Mouse (Mus musculus) myocyte (in vitro differentiated cells): ENCODE measurements around the gene Znrf2. TPM values are rescaled to one million over a fixed set of nuclear protein-coding genes. Genes with fewer than 3 reads are reported as not detected.

Source experiments
- H3K27me3 ChIP-seq: one replicate; pipeline ENCODE4 v1.6.1; 2011; ENCODE audit not compliant: control insufficient read depth, insufficient read depth, insufficient read length
- H3K36me3 ChIP-seq: one replicate; pipeline ENCODE4 v1.6.1; 2011; ENCODE audit not compliant: control insufficient read depth, insufficient read depth
- H3K4me2 ChIP-seq: one replicate; pipeline ENCODE4 v1.6.1; 2011; ENCODE audit warnings: low read depth, control low read depth
- H3K4me3 ChIP-seq: one replicate; pipeline ENCODE4 v1.5.1; 2011; ENCODE audit warnings: mild to moderate bottlenecking, control low read depth, moderate library complexity
- H3K79me2 ChIP-seq: one replicate; pipeline ENCODE4 v1.6.1; 2011; ENCODE audit not compliant: control insufficient read depth, insufficient read depth
- H3ac ChIP-seq: one replicate; pipeline ENCODE4 v1.6.1; 2011; ENCODE audit not compliant: control insufficient read depth, insufficient read length
- CEBPB ChIP-seq: IDR thresholded peaks from 2 replicates; pipeline ENCODE4 v1.6.1; 2011; ENCODE audit warnings: mild to moderate bottlenecking, moderate library complexity; ENCODE audit not compliant: poor library complexity, insufficient read depth, severe bottlenecking
- E2F4 ChIP-seq: IDR thresholded peaks from one replicate; pipeline ENCODE4 v1.6.1; 2011; ENCODE audit warnings: mild to moderate bottlenecking, control low read depth, moderate library complexity; ENCODE audit not compliant: insufficient read depth
- MAX ChIP-seq: IDR thresholded peaks from one replicate; pipeline ENCODE4 v1.6.1; 2011; ENCODE audit warnings: low read depth, mild to moderate bottlenecking, control low read depth
- MYOD1 ChIP-seq, 3 experiments: IDR thresholded peaks; one replicate each; pipeline ENCODE4 v1.6.1; 2011; ENCODE audit warnings: control low read depth in 2 of 3, low read depth in 2 of 3, mild to moderate bottlenecking in 2 of 3, moderate library complexity in 1 of 3; ENCODE audit not compliant: insufficient read length in 2 of 3, control insufficient read depth in 1 of 3
- MYOG ChIP-seq, 3 experiments: IDR thresholded peaks; one replicate each; pipeline ENCODE4 v1.6.1; 2011; ENCODE audit warnings: control low read depth in 2 of 3, low read depth in 2 of 3, mild to moderate bottlenecking in 2 of 3; ENCODE audit not compliant: insufficient read length in 2 of 3, control insufficient read depth in 1 of 3, insufficient read depth in 1 of 3
- POLR2A ChIP-seq: IDR thresholded peaks from one replicate; pipeline ENCODE4 v1.6.1; 2011; ENCODE audit warnings: low read depth, mild to moderate bottlenecking, control low read depth, moderate library complexity; ENCODE audit not compliant: insufficient read length
- POLR2AphosphoS2 ChIP-seq: IDR thresholded peaks from one replicate; pipeline ENCODE4 v1.6.1; 2011; ENCODE audit warnings: low read depth, control low read depth; ENCODE audit not compliant: insufficient read length
- REST ChIP-seq: IDR thresholded peaks from one replicate; pipeline ENCODE4 v1.6.1; 2011; ENCODE audit warnings: mild to moderate bottlenecking, control low read depth, moderate library complexity; ENCODE audit not compliant: insufficient read depth, insufficient read length
- SRF ChIP-seq: IDR thresholded peaks from one replicate; pipeline ENCODE4 v1.6.1; 2011; ENCODE audit warnings: low read depth; ENCODE audit not compliant: control insufficient read depth, insufficient read length
- TCF12 ChIP-seq: IDR thresholded peaks from one replicate; pipeline ENCODE4 v1.6.1; 2011; ENCODE audit warnings: mild to moderate bottlenecking, control low read depth; ENCODE audit not compliant: poor library complexity, insufficient read depth, severe bottlenecking
- TCF3 ChIP-seq: IDR thresholded peaks from one replicate; pipeline ENCODE4 v1.6.1; 2011; ENCODE audit warnings: low read depth, control low read depth; ENCODE audit not compliant: insufficient read length
- USF1 ChIP-seq: IDR thresholded peaks from one replicate; pipeline ENCODE4 v1.6.1; 2011; ENCODE audit warnings: low read depth, mild to moderate bottlenecking, control low read depth, moderate library complexity
- polyA plus RNA-seq: library from polyadenylated mRNA; unstranded; fragments of >200 nt; fragmentation: generic; extraction: Trizol; gene quantifications from one replicate; pipeline ENCODE4 v1.2.1, GENCODE M21; 2012; ENCODE audit warnings: missing spikeins

Gene Znrf2
- polyA plus RNA-seq, 1 experiment = 5.7 TPM

GRCm38 (mm10) chr6:54933216-54933615 lies 116.5 kb downstream of the Znrf2 start:
- Histone ChIP-seq H3K4me3 (no peak overlapping the region), H3K4me2 (no peak overlapping the region), H3K79me2 (no peaks in the 10 kb centered on the region), H3ac (no peak overlapping the region), H3K36me3 (no peaks in the 10 kb centered on the region), H3K27me3 (no peaks in the 10 kb centered on the region)
- TF ChIP-seq E2F4 (no peak), POLR2A (no peak), MYOD1 (IDR thresholded peaks at IDR 0.05; ENCODE audit: control insufficient read depth in 1 of 3, insufficient read length in 2 of 3, low read depth in 2 of 3) (no peak), USF1 (no peak)

DNA sequence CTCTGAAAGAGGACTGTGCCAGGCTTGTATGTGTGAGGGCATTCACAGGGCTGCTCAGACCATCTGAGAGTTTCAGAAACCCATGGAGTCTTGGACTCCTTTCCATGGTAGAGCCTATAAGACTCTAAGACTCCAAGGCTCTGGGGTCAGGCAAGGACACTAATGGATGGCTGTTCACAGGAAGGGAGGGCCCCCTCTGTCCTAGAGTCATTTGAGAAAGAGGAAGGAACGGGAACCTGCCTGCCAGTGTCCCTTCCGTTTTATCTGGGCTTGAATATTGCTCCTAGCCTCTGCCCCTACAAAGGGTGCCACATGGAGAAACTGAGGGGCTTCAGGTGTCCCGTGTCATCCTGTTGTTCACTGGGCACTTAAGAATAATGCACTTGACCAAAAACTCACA lies 117.2 kb downstream of the Znrf2 start:
- Histone ChIP-seq H3K4me2 (no peak overlapping the region), H3K79me2 (no peaks in the 10 kb centered on the region), H3K4me3 (no peak overlapping the region), H3K27me3 (no peaks in the 10 kb centered on the region), H3ac (no peak overlapping the region), H3K36me3 (no peaks in the 10 kb centered on the region)
- TF ChIP-seq MYOD1 (IDR thresholded peaks at IDR 0.05; ENCODE audit: control insufficient read depth in 1 of 3, insufficient read length in 2 of 3, low read depth in 2 of 3) (no peak), MYOG (IDR thresholded peaks at IDR 0.05; ENCODE audit: control insufficient read depth in 1 of 3, insufficient read depth in 1 of 3, insufficient read length in 2 of 3, low read depth in 2 of 3) (no peak), USF1 (no peak), CEBPB (no peak), MAX (no peak), TCF3 (no peak), E2F4 (no peak), REST (no peak), POLR2A (no peak), TCF12 (no peak), SRF (no peak), POLR2AphosphoS2 (no peak)

DNA sequence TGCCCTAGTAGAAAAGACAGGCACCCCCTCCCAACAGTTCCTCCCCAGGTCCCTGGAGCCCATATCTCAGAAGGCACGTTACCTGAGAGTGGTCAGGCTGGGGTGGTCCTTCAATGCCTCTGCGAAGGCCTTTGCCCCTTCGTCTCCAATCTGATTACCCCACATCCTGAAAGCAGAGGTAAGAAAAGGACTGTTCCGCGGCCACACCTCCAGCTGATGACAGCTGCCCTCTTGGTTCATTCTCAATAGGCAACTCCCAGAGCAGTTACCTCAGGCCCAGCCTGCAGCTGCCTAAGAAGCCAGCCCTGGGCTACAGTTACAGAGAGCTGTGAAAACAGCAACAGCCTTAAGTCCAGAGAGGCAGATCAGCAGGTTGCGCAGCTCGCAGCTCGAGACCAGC lies 117.6 kb downstream of the Znrf2 start:
- H3K4me3 ChIP-seq = no peak overlapping the region
- TF ChIP-seq REST (no peak), POLR2AphosphoS2 (no peak), MYOD1 (IDR thresholded peaks at IDR 0.05; ENCODE audit: control insufficient read depth in 1 of 3, insufficient read length in 2 of 3, low read depth in 2 of 3) (no peak)
- no peaks in the 10 kb centered on the region for H3K79me2 ChIP-seq
- no peak overlapping the region for H3ac ChIP-seq
- H3K36me3 ChIP-seq = no peaks in the 10 kb centered on the region
- no peaks in the 10 kb centered on the region for H3K27me3 ChIP-seq
- no peak overlapping the region for H3K4me2 ChIP-seq

GRCm38 (mm10) chr6:54934930-54935329 lies 118.2 kb downstream of the Znrf2 start:
- no peaks in the 10 kb centered on the region for H3K36me3 ChIP-seq

DNA sequence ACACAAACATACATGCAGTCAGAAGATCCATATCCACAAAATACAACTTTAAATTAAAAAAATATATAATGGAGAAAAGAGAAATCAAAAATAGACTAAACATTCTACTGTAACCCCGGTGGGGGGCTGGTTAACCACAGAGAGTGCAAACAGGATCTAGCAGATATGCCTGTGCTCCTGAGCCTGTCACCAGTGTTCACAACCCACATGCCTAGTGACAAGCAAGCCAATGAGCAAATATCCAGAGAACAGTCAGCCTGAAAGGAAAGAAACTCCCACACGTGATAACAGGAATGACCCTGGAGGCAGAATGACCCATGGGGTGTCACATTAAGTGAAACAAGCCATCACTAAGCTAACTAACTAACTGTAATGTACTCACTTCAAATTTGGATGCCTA lies 119.8 kb downstream of the Znrf2 start:
- Histone ChIP-seq H3K36me3 (no peaks in the 10 kb centered on the region), H3K4me3 (no peak overlapping the region), H3K4me2 (no peak overlapping the region), H3K79me2 (no peaks in the 10 kb centered on the region), H3K27me3 (no peaks in the 10 kb centered on the region), H3ac (no peak overlapping the region)
- TF ChIP-seq USF1 (no peak), SRF (no peak), POLR2AphosphoS2 (no peak), TCF12 (no peak), REST (no peak), MYOD1 (IDR thresholded peaks at IDR 0.05; ENCODE audit: control insufficient read depth in 1 of 3, insufficient read length in 2 of 3, low read depth in 2 of 3) (no peak), POLR2A (no peak), E2F4 (no peak), MYOG (IDR thresholded peaks at IDR 0.05; ENCODE audit: control insufficient read depth in 1 of 3, insufficient read depth in 1 of 3, insufficient read length in 2 of 3, low read depth in 2 of 3) (no peak), CEBPB (no peak), TCF3 (no peak)

More at GRCm38 (mm10) chr6:54934930-54935329, 118.2 kb downstream of the Znrf2 start:
- Histone ChIP-seq H3ac (no peak overlapping the region), H3K27me3 (no peaks in the 10 kb centered on the region), H3K79me2 (no peaks in the 10 kb centered on the region), H3K4me3 (no peak overlapping the region), H3K4me2 (no peak overlapping the region)
- TF ChIP-seq TCF3 (no peak), POLR2AphosphoS2 (no peak)

GRCm38 (mm10) chr6:54939631-54940030 lies 122.9 kb downstream of the Znrf2 start:
- Histone ChIP-seq H3K4me3 (no peak overlapping the region), H3K27me3 (no peaks in the 10 kb centered on the region), H3ac (no peak overlapping the region), H3K36me3 (no peaks in the 10 kb centered on the region), H3K4me2 (no peak overlapping the region), H3K79me2 (no peaks in the 10 kb centered on the region)
- TF ChIP-seq MYOG (IDR thresholded peaks at IDR 0.05; ENCODE audit: control insufficient read depth in 1 of 3, insufficient read depth in 1 of 3, insufficient read length in 2 of 3, low read depth in 2 of 3) (peak in 1 of 3 experiments; percentile 15), USF1 (no peak), MAX (no peak), TCF12 (no peak), MYOD1 (IDR thresholded peaks at IDR 0.05; ENCODE audit: control insufficient read depth in 1 of 3, insufficient read length in 2 of 3, low read depth in 2 of 3) (no peak), POLR2AphosphoS2 (no peak), SRF (no peak), REST (no peak)
